Mouse (Mus musculus) liver, postnatal 0 days (tissue): Measurements from ENCODE around the gene Cmtm6.

ENCODE experiments used
- CTCF ChIP-seq: sonication (generic); IDR thresholded peaks from 2 replicates; pipeline ENCODE4 v1.5.1; 2016; ENCODE audit warnings: antibody characterized with exemption, low read depth
- EP300 ChIP-seq: IDR thresholded peaks from 2 replicates; pipeline ENCODE4 v1.6.1; 2016; ENCODE audit warnings: antibody characterized with exemption, low read depth, mild to moderate bottlenecking

GRCm38 (mm10) chr9:114701921-114702320 lies 29.0 kb upstream of the Cmtm6 start:
- TF ChIP-seq EP300 (no peak), CTCF (no peak)
